Mouse (Mus musculus): ENCODE measurements around the gene Taf11. TPM values are rescaled to one million over a fixed set of nuclear protein-coding genes. Genes with fewer than 3 reads are reported as not detected.

Taf11 gene
- polyA plus RNA-seq (2012): 42.7 and 57.3 TPM in 2 replicates

DNA sequence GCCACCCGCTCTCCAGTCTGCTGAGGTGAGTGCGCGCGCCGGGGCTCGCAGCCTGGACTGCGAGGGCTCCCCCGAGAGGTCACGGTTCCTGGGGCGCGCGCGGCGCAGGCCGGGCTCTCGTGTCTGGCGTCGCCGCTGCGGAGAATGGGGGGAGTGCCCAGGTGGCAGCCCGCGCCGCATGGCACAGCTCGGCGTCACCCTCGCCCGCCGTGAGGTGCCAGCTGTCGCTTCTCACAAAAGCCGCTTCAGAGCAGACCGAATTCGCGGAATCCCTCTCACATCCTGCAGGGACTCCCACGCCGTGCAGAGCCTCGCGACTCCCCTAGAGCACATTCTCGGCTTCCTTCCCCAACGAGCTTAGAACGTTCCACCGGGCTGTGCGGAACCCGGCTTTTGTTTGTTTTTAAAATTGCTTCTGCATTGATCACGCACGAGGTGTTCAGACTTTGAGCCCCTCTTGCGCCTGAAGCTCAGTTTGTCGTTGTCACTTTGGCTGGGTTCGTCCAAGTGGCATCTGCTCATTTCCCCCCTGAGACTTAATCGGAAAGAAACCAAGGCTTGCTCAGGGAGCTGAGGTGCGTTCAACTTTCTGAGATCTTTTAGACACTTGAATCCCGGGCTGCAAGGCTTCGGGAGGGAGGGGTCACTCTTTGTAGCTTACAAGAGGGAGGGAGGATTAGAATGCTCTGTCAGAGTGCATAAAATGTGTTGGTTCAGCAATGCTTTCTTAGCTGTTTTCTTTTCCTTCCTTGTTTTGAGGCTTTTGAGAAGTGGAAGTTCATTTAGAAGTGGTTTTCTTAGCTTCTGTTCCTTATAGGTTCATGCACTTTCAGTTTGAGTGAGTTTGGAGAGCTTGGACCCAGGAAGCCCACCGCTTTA lies at the start of gene Taf11:
TSS of gene Taf11 (minus strand) at position 223 of the 879 bp plus-strand sequence.
- no peak for TF ChIP-seq GATA1 (IDR thresholded peaks at IDR 0.05; ENCODE audit: low read length)

DNA sequence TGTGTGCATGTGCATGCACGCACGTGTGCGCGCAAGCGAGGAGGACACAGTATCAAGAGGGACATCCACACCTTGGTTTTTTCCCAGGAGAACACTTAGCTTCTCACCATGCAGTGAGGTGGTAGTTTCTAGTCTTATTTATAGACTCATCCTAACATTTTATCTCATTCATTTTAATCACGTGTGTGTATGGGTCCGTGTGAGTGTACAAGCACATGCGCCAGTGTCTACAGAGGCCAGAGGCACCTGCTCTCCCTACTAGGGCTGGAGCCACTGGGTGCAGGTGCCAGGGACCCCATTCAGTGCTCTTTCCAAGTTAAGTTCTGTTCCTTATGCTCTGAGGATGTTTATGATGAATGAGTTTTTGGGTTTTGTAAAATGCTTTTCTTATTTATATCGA lies 48.0 kb upstream of the Taf11 start:
- TF ChIP-seq GATA1 (IDR thresholded peaks at IDR 0.05; ENCODE audit: low read length): no peak

DNA sequence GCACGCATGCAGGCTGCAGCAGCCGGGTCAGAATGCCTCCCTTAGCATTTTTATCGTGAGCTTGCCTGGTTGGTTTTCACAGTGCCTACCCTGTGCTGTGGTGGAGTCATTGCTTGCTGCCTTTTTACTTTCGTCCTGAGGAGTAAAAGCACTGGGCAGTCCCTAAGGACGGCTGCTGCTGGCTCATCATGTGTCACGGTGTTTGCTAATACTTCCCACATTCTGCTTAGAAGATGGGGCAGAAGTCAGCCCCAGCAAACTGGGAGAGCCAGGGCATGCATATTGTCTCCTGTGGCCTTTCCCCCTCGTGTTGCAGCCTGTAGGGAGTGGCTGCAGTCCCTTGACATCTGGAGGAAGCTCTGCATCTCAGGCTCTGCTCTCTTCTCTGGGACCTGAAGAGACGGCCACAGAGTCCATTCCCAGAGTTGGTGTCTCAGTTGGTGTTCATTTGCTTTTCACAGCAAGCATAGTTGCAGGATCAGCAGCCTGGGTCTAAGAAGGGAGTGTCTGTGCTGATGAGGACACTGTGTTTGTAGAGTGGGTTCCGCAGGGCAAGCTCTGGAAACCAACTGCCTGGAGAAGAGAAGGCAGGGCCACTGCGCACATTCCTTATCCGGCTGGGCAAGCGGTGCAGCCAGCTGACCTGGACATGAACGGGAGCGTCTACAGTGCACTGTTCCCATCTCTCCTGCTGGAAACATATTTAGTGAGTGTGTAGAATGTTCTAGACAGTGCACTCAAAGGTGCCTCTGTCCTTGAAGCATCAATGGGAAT lies 45.2 kb upstream of the Taf11 start:
- TF ChIP-seq GATA1 (IDR thresholded peaks at IDR 0.05; ENCODE audit: low read length): no peak

DNA sequence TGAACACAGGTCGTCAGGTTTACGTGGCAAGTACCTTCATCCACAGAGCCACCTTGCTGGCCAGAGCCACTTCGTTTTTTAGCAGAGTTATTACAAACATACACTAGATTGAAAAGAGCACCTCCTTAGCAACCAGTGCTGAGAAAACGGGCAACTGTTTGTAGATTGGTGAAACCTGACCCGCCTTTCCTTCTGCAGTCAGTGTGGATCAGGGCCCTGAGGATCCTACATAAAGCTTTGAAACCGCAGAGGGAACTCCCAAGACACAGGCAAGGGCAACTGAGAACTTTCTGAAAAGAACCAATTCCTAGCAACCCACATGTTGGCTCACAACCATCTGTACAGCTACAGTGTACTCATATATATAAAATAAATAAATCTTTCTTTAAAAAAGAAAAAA lies 43.5 kb upstream of the Taf11 start:
- TF ChIP-seq GATA1 (IDR thresholded peaks at IDR 0.05; ENCODE audit: low read length): no peak

DNA sequence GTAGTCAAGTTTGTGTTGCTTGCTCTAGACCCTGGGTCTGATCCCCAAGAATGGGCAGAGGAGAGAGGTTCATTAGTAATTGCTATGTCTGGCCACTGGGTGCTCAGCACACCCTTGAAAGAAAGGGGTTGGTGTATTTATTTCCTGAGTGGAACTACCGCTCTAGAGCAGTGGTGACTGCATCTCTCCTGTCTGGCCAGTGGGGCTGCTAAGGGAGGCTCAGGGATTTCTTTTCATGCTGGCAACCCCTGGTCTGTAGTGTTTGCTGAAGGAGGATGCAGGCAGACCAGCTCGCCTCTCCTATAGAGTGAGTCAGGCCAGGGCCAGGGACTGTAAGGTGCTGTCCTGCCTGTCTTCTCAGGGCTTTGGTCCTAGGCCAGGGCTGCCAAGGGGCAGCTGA lies 37.5 kb upstream of the Taf11 start:
- no peak for TF ChIP-seq GATA1 (IDR thresholded peaks at IDR 0.05; ENCODE audit: low read length)

DNA sequence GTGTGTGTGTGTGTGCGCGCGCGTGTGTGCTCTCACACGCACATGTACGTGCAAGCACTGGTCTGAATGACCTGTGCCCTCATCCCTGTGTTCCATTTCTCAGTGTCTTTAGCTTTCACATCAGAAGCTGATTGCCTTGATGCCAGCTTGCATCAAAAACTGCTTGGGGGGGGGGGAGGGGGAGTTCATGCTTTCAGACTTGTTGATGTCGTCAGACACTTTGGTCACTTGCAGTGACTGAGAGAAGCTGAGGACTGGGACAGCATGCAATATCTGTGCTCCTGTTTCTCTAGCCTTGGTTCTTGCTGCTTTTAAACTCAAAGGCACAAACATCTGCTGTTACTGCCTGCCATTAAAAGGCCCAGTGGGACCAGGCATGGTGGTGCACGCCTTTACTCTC lies 36.7 kb upstream of the Taf11 start:
- TF ChIP-seq GATA1 (IDR thresholded peaks at IDR 0.05; ENCODE audit: low read length): no peak

DNA sequence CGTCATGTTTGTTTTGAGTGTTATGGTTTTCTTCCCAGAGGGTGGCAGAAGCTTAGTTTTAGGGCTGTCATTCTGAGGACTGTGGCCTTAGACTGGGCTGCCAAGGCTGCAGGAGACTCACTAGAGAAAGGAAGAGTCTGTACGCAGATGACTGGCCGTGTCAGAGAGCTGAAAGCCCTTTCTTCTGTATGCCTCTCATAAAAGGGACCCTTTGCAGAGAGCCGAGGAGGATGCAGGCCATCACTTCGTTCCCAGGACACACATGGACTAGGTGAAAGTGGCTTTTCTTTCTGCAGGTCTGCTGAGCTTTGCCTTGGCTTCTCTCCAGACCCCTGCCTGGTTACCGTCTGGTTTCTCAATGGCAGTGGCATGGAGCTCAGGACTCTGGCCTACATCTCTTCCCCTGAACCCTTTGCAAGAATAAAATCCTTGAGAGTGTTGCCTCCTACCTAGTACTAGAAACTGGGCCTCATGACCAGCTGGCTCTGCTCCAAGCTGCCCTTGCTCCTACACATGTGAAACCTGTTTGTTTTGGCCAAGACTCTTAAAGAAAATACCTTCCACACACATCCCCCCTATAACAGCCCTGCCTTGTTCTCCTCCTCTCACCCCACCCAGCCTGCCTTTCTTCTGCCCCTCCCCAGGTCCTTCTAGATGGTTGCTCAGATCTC lies 36.0 kb upstream of the Taf11 start:
- TF ChIP-seq GATA1 (IDR thresholded peaks at IDR 0.05; ENCODE audit: low read length): no peak

DNA sequence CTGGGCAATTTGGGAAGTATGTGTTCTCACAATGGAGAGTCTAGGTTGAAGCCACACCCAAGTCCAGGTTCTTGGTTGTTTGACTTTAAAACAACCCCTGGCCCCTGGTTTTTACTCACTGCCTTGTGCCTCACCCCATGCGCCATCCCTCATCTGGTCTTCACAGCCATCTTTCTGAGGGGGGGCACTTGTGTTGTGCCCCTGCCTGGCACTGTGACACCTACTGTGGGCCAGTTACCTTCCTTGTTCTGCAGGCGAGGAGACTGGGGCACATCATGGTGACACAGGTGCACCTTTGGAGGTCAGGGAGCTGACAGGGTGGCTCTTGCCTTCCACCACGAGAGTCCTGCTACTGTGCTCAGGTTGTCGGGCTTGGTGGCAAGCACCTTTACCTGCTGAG lies 32.5 kb upstream of the Taf11 start:
- TF ChIP-seq GATA1 (IDR thresholded peaks at IDR 0.05; ENCODE audit: low read length): no peak

DNA sequence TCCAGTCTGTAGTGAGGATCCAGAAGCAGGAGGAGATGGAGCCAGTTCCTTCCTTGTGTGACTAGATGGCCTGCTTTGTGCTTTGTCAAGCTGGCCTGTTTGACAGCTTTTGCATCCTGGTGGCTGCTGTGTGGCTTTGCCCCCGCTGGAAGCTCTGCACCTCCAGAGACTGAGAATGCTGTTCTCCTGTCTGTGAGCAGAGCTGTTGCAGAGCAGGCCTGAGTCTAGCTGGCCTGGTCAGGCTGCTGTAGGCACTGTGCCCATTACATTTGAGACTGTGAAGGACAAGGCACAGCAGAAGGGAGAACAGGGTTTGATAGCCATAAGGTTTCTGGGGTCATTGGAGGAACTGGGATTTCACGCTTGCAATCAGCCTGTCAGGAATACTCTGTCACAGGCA lies 32.1 kb upstream of the Taf11 start:
- no peak for TF ChIP-seq GATA1 (IDR thresholded peaks at IDR 0.05; ENCODE audit: low read length)

DNA sequence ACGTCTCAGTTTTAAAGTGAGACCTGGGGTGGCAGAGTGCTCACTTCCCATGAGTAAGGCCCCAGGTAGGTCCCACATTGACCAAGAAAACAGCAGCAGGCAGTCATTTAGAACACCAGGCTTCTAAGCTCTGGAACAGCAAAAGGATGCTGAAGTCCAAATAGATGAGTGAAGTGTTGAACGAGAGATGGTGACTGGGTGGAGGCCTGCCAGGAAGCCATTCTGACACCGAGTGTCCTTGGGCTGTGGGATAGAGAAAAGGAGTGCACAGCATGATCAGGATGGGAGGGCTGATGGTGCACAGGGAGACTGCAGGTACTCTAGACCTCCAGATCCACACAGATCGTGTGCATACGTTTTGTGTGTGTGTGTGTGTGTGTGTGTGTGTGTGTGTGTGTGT lies 31.5 kb upstream of the Taf11 start:
- no peak for TF ChIP-seq GATA1 (IDR thresholded peaks at IDR 0.05; ENCODE audit: low read length)

DNA sequence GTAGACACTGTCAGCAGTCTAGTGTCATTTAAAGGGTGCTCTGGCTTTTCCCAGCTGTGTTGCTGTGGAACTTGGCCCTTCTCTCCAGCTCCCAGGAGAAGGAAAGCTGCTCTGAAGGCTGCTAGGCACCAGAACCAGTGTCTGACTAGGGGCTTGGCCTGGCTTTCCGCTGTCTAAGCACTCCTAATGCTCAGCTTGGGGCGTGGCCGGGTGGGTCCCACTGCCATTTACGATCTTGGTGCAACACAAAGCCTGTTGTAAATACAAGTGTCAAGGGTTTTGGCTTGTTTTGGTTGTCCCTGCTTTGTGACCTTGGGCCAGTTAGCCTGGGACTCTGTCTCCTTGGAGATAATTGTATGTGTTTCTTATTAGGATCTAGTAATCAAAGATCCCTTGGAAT lies 30.7 kb upstream of the Taf11 start:
- TF ChIP-seq GATA1 (IDR thresholded peaks at IDR 0.05; ENCODE audit: low read length): no peak

DNA sequence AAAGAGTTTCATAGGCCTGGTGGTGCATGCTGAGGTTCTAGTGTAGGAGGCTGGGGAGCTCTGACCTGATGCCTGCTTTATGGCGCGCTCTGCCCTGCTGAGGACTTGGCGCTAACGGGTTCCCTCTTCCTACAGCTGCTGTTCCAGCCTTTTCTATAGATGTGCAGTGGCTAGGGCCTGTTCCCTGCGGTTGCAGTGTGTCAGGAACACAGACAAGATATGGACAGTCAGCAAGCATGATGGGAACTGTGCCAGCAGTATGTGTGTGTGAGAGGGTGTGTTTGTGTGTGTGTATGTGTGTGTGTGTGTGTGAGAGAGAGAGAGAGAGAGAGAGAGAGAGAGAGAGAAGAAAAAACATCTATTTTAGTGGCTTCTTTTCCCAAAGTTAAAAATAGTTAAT lies 29.4 kb upstream of the Taf11 start:
- TF ChIP-seq GATA1 (IDR thresholded peaks at IDR 0.05; ENCODE audit: low read length): no peak

DNA sequence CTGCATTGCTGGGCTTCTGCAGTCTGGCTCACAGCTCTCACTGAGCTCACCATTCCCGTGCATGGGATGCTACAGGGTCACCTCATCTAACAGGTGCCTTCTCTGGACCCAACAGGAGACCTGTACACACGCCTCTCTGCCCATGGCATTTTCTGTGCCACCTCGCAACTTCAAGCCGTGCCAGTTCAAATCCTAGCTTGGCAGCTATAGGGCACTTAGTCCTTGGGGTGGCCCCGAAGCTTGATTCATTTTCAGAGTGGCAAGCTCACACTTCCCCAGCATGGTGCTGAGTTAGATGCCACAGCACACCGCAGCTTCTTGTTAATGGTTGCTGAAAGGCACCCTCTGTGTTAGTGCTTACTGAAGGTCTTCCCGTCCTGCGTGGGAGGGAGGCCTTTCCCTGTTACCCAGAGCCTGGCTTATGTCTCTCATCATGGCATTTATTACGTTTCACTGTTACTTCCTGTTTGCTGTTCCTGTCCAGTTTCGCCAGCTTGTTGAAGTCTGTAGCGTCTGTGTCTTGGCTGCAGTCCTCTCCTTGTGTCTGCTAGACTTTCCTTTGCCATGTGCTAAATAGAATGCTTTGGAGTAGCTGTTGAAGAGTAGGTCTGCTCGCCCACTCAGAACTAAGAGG lies 28.6 kb upstream of the Taf11 start:
- no peak for TF ChIP-seq GATA1 (IDR thresholded peaks at IDR 0.05; ENCODE audit: low read length)

DNA sequence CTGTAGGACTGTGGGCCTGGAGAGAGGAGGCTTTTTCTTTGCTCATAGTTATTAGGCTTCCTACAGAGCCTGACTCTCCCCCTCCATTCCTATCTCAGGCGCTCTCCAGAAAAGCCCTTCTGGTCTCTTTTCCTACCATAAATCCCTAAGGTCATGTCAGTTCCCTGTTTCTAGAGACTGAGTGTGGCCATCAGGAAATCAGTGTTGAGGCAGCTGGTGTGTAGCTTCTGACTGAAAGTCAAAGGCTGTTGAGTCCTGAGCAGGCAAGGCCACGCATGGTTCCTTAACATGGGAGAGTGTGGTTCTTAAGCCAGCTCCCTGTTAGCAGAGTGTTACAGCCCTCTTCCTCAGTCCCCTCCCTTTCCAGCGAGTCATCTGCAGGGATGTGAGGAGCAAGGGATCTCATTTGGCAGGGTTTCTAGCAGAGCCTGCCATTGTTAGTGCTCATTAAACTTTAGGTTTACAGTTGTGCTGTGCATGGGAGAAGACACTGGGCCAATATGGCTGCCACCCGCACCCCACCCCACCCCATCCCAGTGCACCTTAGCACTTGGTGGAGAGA lies 27.5 kb upstream of the Taf11 start:
- TF ChIP-seq GATA1 (IDR thresholded peaks at IDR 0.05; ENCODE audit: low read length): no peak

DNA sequence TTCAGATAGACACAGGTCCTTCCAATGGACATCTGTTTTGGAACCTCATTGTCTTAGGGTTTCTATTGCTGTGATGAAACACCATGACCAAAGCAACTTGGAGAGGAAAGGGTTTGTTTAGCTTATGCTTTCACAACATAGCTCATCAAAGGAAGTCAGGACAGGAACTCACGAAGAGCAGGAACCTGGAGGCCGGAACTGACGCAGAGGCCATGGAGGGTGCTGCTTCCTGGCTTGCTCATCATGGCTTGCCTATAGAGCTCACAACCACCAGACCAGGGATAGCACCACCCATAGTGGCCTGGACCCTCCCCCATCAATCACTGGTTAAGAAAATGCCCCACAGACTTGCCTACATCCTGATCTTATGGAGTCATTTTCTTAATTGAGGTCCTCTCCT lies 25.4 kb upstream of the Taf11 start:
- no peak for TF ChIP-seq GATA1 (IDR thresholded peaks at IDR 0.05; ENCODE audit: low read length)

All from G1E-ER4 (cell line).